Mouse (Mus musculus) bone marrow, adult 2 months (tissue): ENCODE results near the gene Fgfr2.

Experiments
- CTCF ChIP-seq: fragments of 200-500 bp; IDR thresholded peaks from 2 replicates; pipeline ENCODE4 v1.5.1; 2011; ENCODE audit warnings: low read length, control low read depth; ENCODE audit not compliant: control insufficient read depth, insufficient read depth
- POLR2A ChIP-seq: fragments of 200-500 bp; IDR thresholded peaks from 2 replicates; pipeline ENCODE4 v1.6.1; 2011; ENCODE audit warnings: low read depth, mild to moderate bottlenecking, control low read depth, low read length, borderline replicate concordance; ENCODE audit not compliant: control insufficient read depth

DNA sequence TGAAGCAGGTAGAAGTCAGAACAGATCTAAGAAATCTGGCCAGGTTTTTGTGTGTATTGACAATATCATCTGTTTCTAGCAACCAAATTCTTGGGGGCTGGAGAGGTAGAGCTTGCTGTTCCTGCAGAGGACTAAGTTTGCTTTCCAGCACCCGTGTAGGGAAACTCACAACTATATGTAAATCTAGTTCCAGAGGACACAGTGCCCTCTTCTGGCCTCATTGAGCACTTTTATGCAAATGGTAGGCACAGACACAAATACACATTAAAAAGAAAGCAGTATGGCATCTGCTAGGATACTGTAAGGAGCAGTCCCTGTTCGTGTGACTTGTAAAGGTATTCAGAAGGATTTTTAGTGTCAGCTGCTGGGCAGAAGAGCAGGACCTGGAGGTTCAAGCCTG, 240.8 kb downstream of the Fgfr2 start:
- TF ChIP-seq POLR2A (no peak), CTCF (no peak)
